Mouse (Mus musculus) kidney, postnatal 4 days (tissue): ENCODE results near the gene Smco2.
"Not testable (repeated sequence)": the region's sequence is repeated elsewhere in the genome, so short reads cannot be mapped to it uniquely, and the experiment has no call there.

Source experiments
- DNase-seq, 2 experiments: peaks; one replicate each; pipeline ENCODE4 v3.0.0; 2021; ENCODE audit warnings: mixed read lengths in 2 of 2

Smco2 gene

DNA sequence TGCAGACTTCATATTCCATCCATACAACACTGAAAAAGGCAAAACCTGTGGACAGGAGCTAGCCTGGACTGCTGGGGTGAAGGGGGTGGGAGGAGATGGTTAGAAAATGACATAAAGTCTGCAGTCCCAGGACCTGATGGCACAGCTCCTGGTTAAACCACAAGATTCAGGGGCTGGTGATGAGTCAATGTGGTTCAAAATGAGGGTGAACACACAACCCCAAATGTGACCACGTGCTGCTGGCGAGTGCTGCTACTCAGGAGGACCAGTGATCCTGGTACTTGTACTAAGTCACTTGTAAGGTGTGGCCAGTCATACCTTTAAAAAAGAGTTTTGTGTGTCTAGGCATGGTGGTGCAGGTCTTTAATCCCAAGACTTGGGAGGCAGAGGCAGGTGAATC lies 13.2 kb downstream of the Smco2 start:
- no peak for DNase-seq

DNA sequence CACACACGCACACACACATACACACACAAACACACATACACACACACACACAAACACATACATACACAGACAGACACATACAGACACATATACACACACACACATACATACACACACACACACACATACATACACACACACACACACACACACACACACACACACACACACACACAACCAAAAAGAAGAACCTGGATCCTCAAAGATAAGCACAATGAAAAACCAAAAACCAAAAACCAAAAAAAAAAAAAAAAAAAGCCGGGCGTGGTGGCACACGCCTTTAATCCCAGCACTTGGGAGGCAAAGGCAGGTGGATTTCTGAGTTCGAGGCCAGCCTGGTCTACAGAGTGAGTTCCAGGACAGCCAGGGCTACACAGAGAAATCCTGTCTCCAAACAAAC lies 14.5 kb downstream of the Smco2 start:
- DNase-seq, result not testable (repeated sequence)

- DNase-seq, result no peak
Observed at GRCm38 (mm10) chr6:146865701-146866100, 15.8 kb downstream of the Smco2 start.

GRCm38 (mm10) chr6:146871975-146872374 lies 22.1 kb downstream of the Smco2 start:
- DNase-seq, result no peak

- no peak for DNase-seq
Observed at GRCm38 (mm10) chr6:146874415-146874814, 24.5 kb downstream of the Smco2 start.

DNA sequence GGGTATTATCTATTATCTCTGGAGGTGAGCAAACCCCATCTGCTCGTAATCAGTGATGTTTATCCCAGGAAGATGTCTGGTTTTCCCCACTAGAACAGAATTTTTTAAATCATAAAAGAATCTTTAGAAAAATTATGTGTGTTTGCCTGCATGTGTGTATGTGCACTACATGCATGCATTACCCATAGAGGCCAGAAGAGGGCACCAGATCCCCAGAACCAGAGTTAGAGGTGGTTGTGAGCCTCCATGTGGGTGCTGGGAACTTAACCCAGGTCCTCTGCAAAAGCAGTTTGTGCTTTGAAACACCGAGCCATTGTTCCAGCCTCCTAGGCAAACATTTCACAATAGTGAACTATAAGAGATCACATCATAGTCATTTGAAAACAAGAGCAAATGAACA lies 26.9 kb downstream of the Smco2 start:
- no peak for DNase-seq

- DNase-seq, result no peak
Observed at GRCm38 (mm10) chr6:146877425-146878045, 27.6 kb downstream of the Smco2 start.

DNA sequence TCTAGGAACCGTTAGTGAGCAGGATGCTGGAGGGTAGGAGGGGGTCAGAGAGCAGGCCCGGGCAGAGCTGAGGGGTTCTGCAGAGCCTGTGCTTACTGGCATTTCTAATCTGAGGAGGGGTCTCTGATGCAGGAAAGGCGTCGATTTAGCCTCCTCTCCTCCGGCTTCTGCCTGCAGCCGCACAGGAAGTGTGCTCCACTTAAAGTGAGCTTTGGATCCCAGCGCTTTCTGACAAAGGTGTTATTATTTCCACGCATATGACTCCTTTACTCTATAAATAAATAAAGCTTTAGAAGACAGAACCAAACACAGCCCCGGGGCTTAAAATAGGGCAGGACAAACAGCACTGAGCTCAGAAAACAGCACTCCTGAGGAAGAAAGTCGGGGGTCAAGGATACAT lies 29.0 kb downstream of the Smco2 start:
- no peak for DNase-seq

- DNase-seq, result no peak
Observed at GRCm38 (mm10) chr6:146879856-146880255, 30.0 kb downstream of the Smco2 start.

GRCm38 (mm10) chr6:146880296-146880695 lies 30.4 kb downstream of the Smco2 start:
- DNase-seq, result no peak

GRCm38 (mm10) chr6:146881896-146882770 lies 32.2 kb downstream of the Smco2 start:
- DNase-seq, result no peak

GRCm38 (mm10) chr6:146883426-146883825 lies 33.5 kb downstream of the Smco2 start:
- no peak for DNase-seq

DNA sequence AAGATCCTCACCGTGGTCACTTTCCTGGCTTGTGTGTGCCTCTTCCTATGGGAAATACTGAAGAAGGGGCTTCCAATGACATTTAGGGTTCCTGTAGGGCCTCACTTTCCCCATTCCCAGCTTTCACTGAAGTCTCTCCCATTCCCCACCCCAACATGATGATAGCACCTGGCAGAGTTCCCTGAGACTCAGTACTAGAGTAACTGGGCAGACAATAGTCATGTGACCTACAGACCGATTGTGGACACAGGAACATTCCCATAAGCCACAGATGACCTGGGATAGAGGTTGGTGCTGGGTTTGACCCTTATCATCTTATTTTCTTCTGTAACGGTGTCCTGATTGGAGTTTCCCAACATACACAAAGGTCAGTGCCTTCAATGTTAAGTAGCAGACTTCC lies 34.3 kb downstream of the Smco2 start:
- no peak for DNase-seq

- DNase-seq, result peak; percentile 69 to 82
Observed at GRCm38 (mm10) chr6:146884851-146885250, 34.9 kb downstream of the Smco2 start.

GRCm38 (mm10) chr6:146887958-146888659 lies 38.2 kb downstream of the Smco2 start, which contains the start of gene Ppfibp1:
Gene Ppfibp1 (plus strand): TSS chr6:146888487.
- DNase-seq, result peak; percentile 97 to 98

DNA sequence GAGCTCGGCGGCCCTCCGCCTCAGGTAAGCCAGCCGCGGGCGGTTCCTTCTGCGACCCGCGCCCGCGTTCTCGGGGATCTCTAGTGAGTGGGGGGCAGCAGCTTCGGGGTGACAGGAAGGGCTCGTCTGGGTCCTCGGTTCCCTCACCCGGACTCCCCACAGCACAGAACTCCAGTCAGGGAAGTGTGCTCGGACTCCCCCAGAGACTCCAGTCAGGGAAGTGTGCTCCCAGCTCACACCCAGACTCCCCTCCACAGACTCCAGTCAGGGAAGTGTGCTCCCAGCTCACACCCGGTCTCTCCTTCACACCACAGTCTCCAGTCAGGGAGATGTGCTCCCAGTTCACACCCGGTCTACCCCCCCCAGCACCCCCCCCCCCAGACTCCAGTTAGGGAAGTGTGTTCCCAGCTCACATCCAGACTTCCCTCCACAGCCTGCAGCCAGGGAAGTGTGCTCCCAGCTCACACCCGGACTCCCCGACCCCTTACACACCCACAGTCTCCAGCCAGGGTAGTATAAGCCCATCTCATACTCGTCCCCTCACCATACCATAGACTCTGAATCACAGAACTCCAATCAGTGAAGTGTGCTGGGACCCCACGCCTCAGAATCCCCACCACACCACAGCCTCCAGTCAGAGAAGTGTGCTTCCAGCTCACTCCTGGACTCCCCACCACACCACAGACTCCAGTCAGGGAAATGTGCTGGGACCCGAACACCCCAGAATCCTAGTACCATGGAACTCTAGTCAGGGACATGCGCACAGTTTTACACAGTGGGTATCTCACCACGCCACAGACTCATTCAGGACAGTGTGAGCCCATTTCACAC lies 39.0 kb downstream of the Smco2 start:
- DNase-seq, result no peak

DNA sequence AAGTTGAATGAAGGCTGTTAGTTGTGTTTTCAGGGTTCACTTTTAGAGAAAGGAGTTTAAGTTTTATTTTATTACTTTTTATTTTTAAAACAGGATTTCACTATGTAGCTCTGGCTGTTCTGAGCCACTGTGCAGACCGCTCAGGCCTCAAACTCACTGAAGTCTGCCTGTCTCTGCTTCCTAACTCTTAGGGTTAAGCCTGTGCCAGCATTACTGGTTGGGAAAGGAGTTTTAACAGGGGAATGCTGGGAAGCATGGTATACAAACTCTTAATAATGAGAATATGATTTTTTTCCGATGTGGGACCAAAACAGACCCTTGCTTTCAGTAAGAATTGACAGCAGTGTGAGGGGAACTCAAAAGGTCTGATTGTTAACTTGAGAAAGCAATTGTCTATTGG lies 40.3 kb downstream of the Smco2 start:
- DNase-seq, result no peak

DNA sequence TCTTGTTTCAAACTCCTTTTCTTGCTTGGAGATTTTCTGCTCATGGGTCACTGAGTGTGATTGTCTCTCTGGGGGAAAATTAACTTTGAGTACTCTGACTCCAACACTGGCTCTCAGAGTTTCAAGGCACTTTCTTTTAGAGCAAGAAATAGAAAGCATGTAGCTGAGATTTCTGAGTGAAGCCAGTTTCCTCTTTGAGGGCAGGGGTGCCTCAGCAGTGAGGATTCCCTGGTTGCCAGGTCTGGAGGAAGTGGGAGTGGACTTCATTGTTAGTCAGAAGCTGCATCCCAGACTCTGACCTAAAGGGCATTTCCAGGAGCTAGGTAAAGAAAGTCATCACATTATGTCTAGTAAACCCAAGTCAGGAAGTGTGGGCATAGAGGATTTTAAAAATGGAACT lies 40.7 kb downstream of the Smco2 start:
- DNase-seq, result peak; percentile 22 to 43

- no peak for DNase-seq
Observed at GRCm38 (mm10) chr6:146893890-146894289, 44.0 kb downstream of the Smco2 start.

DNA sequence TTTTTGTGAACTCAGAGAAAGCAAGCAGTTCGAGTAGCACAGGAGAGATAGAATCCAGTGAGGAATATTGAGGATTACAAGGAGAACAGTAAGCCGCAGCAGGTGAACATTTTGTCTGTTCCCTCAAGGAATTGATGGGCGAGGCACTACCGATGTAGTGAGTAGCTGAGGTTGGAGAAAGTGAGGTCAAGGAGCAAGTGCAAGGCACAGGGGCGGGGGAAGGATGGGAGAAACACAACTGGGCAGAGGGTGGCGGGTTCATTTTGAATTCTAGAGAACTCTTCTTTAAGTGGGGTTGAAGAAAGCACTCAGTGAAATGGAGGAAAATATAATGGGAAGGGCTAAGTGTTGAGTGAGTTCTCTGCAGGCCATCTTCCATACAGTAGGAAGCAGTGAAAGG lies 48.8 kb downstream of the Smco2 start:
- DNase-seq, result no peak

DNA sequence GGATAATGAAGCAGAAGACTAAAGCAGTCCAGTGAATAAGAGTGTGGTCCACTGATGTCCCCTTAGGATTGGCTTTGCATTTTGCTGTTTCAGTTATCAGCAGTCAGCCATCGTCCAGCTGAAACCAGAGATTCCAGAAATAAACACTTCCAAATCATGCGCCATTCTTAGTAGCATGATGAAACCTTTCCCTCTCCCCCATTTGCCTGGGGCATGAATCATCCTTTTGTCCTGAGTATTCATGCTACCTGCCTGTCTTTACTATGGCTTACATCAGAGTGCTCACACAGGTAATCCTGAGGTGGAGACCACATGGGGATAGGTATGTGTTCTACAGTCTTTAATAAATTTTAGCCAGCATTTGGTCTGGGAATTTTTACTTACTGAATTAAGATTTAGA lies 49.7 kb downstream of the Smco2 start:
- no peak for DNase-seq

DNA sequence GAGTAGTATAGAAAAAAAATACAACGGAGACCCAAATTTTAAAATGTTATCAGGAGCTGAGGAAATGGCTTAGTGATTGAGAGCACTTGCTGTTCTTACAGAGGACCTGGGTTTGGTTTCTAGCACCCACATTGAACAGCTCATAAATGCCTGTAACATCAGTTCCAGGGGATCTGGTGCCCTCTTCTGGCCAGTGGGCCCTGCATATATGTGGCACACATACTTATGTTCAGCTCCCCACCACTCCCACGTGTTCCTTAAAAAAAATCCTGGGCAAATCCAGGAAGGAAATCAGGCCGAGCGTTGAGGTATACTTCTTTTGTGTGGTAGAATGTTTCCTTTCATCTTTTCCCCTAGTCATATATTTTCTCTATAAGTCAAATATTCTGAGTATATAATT lies 52.0 kb downstream of the Smco2 start:
- DNase-seq, result no peak

GRCm38 (mm10) chr6:146903632-146904031 lies 53.7 kb downstream of the Smco2 start:
- DNase-seq, result no peak
